ENCODE assay signal across 12 mouse cellular contexts in the genomic region with DNA sequence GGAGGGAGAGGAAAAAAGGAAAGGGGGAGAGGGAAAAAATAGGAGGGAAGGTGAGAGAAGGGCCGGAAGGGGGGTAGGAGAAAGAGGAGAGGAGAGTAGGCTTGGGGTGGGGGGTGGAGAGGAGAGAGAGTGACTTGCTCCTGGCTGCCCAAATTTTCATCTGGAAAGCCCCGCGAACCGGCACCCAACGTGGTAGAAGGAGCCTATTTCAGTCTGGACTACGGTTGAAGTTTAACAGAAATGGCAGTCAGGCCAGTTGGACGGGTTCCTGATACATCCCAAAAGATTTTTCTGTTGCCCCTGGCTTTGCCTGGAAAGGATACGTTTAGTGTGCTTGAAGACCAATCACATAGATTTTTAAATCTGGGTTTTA. TPM values are rescaled to one million over a fixed set of nuclear protein-coding genes. Genes with fewer than 3 reads are reported as not detected.
A peak's percentile ranks its signal among the peaks of the same experiment; 100 is the strongest.
DNase-seq lines count a peak whose midpoint lies in the region; ATAC-seq lines count a peak whose summit lies in the region.
"Had no signal": no experiment of that assay in that cellular context is flagged by ENCODE, and none has a peak within 500 bp of the region (broad histone marks: within the 10 kb centered on the region; RNA-seq: fewer than 3 reads in every experiment).

No protein-coding gene starts in this region.

- ATAC-seq in hindbrain, embryonic 12.5 days (ENCODE audit: low FRiP score): no peak
- no peak for ATAC-seq in midbrain, embryonic 14.5 days (ENCODE audit: low FRiP score, low TSS enrichment)

- intact Hi-C loops in left cerebral cortex, postnatal 25 days (cut with DNase I): no loop called here

- H3K27ac ChIP-seq in embryonic facial prominence, embryonic 10.5 days (replicated peaks): peak overlapping the region; percentile 87
- peak overlapping the region; percentile 85 for H3K27ac ChIP-seq in hindbrain, embryonic 12.5 days
- H3K27ac ChIP-seq in midbrain, embryonic 14.5 days (replicated peaks; ENCODE audit: low read depth, low read length): peak overlapping the region; percentile 89

- WGBS in embryonic facial prominence, embryonic 10.5 days: 1% methylated on average over 8 of the region's 8 CpGs
- WGBS in hindbrain, embryonic 12.5 days: under 1% methylated on average over 8 of the region's 8 CpGs
- WGBS in midbrain, embryonic 14.5 days: 0% methylated on average over 8 of the region's 8 CpGs

- H3K9ac ChIP-seq in hindbrain, embryonic 12.5 days: peak overlapping the region; percentile 65
- H3K9ac ChIP-seq in midbrain, embryonic 14.5 days (replicated peaks; ENCODE audit: low read length): peak overlapping the region; percentile 65

- no peaks in the 10 kb centered on the region for H3K36me3 ChIP-seq in embryonic facial prominence, embryonic 10.5 days (replicated peaks)
- no peaks in the 10 kb centered on the region for H3K36me3 ChIP-seq in hindbrain, embryonic 12.5 days
- no peaks in the 10 kb centered on the region for H3K36me3 ChIP-seq in midbrain, embryonic 14.5 days (ENCODE audit: control insufficient read depth, insufficient read depth, low read length)

- H3K4me3 ChIP-seq in embryonic facial prominence, embryonic 10.5 days: peak overlapping the region; percentile 59
- peak overlapping the region; percentile 42 for H3K4me3 ChIP-seq in hindbrain, embryonic 12.5 days
- H3K4me3 ChIP-seq in midbrain, embryonic 14.5 days (replicated peaks; ENCODE audit: low read depth, low read length): peak overlapping the region; percentile 42

- peak overlapping the region; percentile 43 for H3K4me2 ChIP-seq in hindbrain, embryonic 12.5 days (replicated peaks)
- H3K4me2 ChIP-seq in midbrain, embryonic 14.5 days (ENCODE audit: low read length): peak overlapping the region; percentile 7

- H3K27me3 ChIP-seq in embryonic facial prominence, embryonic 10.5 days (replicated peaks; ENCODE audit: low read depth, poor library complexity, severe bottlenecking): peaks cover 99% of the 10 kb centered on the region
- peaks cover 72% of the 10 kb centered on the region for H3K27me3 ChIP-seq in hindbrain, embryonic 12.5 days
- peaks cover 69% of the 10 kb centered on the region for H3K27me3 ChIP-seq in midbrain, embryonic 14.5 days (ENCODE audit: control insufficient read depth, insufficient read depth, low read length)

- DNase-seq in embryonic facial prominence, embryonic 10.5 days (ENCODE audit: low spot score): peak; percentile 48
- peak; percentile 67 for DNase-seq in kidney, postnatal 10 days
- DNase-seq in midbrain, embryonic 14.5 days: peak; percentile 41
- DNase-seq in frontal cortex, postnatal 10 days (ENCODE audit: low spot score in 2 of 2): no peak
- DNase-seq in right cerebral cortex, adult 2 months (ENCODE audit: low spot score in 2 of 2): no peak
- DNase-seq in adipocyte (ENCODE audit: low spot score): no peak
- DNase-seq in left cerebral cortex, postnatal 25 days (ENCODE audit: low spot score in 2 of 2): no peak
- DNase-seq: cerebellum, adult 11 months; liver; thymus, postnatal 14 days had no signal

- H3K9me3 ChIP-seq in embryonic facial prominence, embryonic 10.5 days: no peaks in the 10 kb centered on the region
- H3K9me3 ChIP-seq in hindbrain, embryonic 12.5 days (replicated peaks): no peaks in the 10 kb centered on the region
- H3K9me3 ChIP-seq in midbrain, embryonic 14.5 days (ENCODE audit: control insufficient read depth, low read length): no peaks in the 10 kb centered on the region

- H3K4me1 ChIP-seq in embryonic facial prominence, embryonic 10.5 days: peaks cover 9% of the 10 kb centered on the region
- H3K4me1 ChIP-seq in hindbrain, embryonic 12.5 days: no peaks in the 10 kb centered on the region
- no peaks in the 10 kb centered on the region for H3K4me1 ChIP-seq in midbrain, embryonic 14.5 days (ENCODE audit: control insufficient read depth, insufficient read depth, low read length)

RNA-seq across cellular contexts. Expression of a gene that starts 2.3 kb away (rescaled TPM):
- 31.5 and 38.3 TPM in 2 replicates for polyA plus RNA-seq in embryonic facial prominence, embryonic 10.5 days (2016; fragmentation: Nextera tagmentation; extraction: Ambion mirVana)
- 85.5 and 91.2 TPM in 2 replicates for polyA plus RNA-seq in hindbrain, embryonic 12.5 days (2016; fragmentation: Nextera tagmentation; extraction: Ambion mirVana)
- 239 and 249 TPM in 2 replicates for polyA plus RNA-seq in midbrain, embryonic 14.5 days (2014; fragmentation: Nextera tagmentation; extraction: Ambion mirVana)
- 1 to 10 TPM in 1 of 2 experiments, under 1 TPM in 1; 0.78 to 1.0 TPM for total RNA-seq in left cerebral cortex, postnatal 25 days (2021)
- total RNA-seq: megakaryocyte, adult 5-6 weeks had no signal

Comparison
In these comparisons a context has a peak if more than half of its experiments do, and no peak if none do; other contexts are left out.
1. DNase-seq: peak in embryonic facial prominence, embryonic 10.5 days (single experiment), kidney, postnatal 10 days (single experiment) and midbrain, embryonic 14.5 days (single experiment); none in frontal cortex, postnatal 10 days (0 of 2), right cerebral cortex, adult 2 months (0 of 2), adipocyte (single experiment) and left cerebral cortex, postnatal 25 days (0 of 2).
2. Peak in every context shown above with its lines, with median percentiles within 50 percentile points of each other: H3K27ac ChIP-seq and H3K4me3 ChIP-seq.